Mouse (Mus musculus) C2C12 (cell line): ENCODE measurements around the gene Ccl24.

Source experiments
- CEBPB ChIP-seq: IDR thresholded peaks from one replicate; pipeline ENCODE4 v1.6.1; 2011; ENCODE audit warnings: low read depth, mild to moderate bottlenecking, control low read depth, moderate library complexity
- CTCF ChIP-seq: IDR thresholded peaks from one replicate; pipeline ENCODE4 v1.5.1; 2011; ENCODE audit not compliant: control insufficient read depth, insufficient read depth, insufficient read length
- FOSL1 ChIP-seq: IDR thresholded peaks from one replicate; pipeline ENCODE4 v1.8.0; 2011; ENCODE audit warnings: mild to moderate bottlenecking, low read length; ENCODE audit not compliant: poor library complexity, insufficient read depth, severe bottlenecking
- USF1 ChIP-seq: IDR thresholded peaks from one replicate; pipeline ENCODE4 v1.6.1; 2011; ENCODE audit warnings: low read depth, mild to moderate bottlenecking, control low read depth, moderate library complexity

- TF ChIP-seq CTCF (no peak), CEBPB (no peak), FOSL1 (no peak), USF1 (no peak)
Observed at GRCm38 (mm10) chr5:135557671-135558070, 15.2 kb downstream of the Ccl24 start.
